Mouse (Mus musculus): ENCODE results near the gene Grin2d. TPM values are rescaled to one million over a fixed set of nuclear protein-coding genes. Genes with fewer than 3 reads are reported as not detected.
A peak's percentile ranks its signal among the peaks of the same experiment; 100 is the strongest.

The Grin2d gene
- polyA plus RNA-seq, 1 experiment, result 0.34 TPM

GRCm38 (mm10) chr7:45917926-45918325, 39.7 kb upstream of the Grin2d start:
- Histone ChIP-seq H3K27ac (ENCODE audit: insufficient read depth, low read depth, low read length) (no peak overlapping the region), H3K4me1 (ENCODE audit: control insufficient read depth, insufficient read depth, low read length) (peaks cover 26% of the 10 kb centered on the region), H3K4me3 (ENCODE audit: insufficient read depth, low read length) (no peak overlapping the region)
- no peak for TF ChIP-seq POLR2A (IDR thresholded peaks at IDR 0.05; ENCODE audit: borderline replicate concordance, low read depth, low read length)
- TF ChIP-seq CTCF (IDR thresholded peaks at IDR 0.05; ENCODE audit: low read depth, low read length), result no peak

- peaks cover 20% of the 10 kb centered on the region for H3K4me1 ChIP-seq (ENCODE audit: control insufficient read depth, insufficient read depth, low read length)
Measured at GRCm38 (mm10) chr7:45917004-45917704, 39.0 kb upstream of the Grin2d start.

GRCm38 (mm10) chr7:45916056-45917003, 38.2 kb upstream of the Grin2d start:
- Histone ChIP-seq H3K4me3 (ENCODE audit: insufficient read depth, low read length) (no peak overlapping the region), H3K4me1 (ENCODE audit: control insufficient read depth, insufficient read depth, low read length) (peaks cover 12% of the 10 kb centered on the region), H3K27ac (ENCODE audit: insufficient read depth, low read depth, low read length) (no peak overlapping the region)
- no peak for TF ChIP-seq POLR2A (IDR thresholded peaks at IDR 0.05; ENCODE audit: borderline replicate concordance, low read depth, low read length)

More at GRCm38 (mm10) chr7:45917004-45917704, 39.0 kb upstream of the Grin2d start:
- TF ChIP-seq CTCF (IDR thresholded peaks at IDR 0.05; ENCODE audit: low read depth, low read length), result no peak
- TF ChIP-seq POLR2A (IDR thresholded peaks at IDR 0.05; ENCODE audit: borderline replicate concordance, low read depth, low read length), result no peak
- no peak overlapping the region for H3K4me3 ChIP-seq (ENCODE audit: insufficient read depth, low read length)
- no peak overlapping the region for H3K27ac ChIP-seq (ENCODE audit: insufficient read depth, low read depth, low read length)

- Histone ChIP-seq H3K4me3 (ENCODE audit: insufficient read depth, low read length) (no peak overlapping the region), H3K4me1 (ENCODE audit: control insufficient read depth, insufficient read depth, low read length) (peaks cover 12% of the 10 kb centered on the region), H3K27ac (ENCODE audit: insufficient read depth, low read depth, low read length) (no peak overlapping the region)
- TF ChIP-seq CTCF (IDR thresholded peaks at IDR 0.05; ENCODE audit: low read depth, low read length) (no peak), POLR2A (IDR thresholded peaks at IDR 0.05; ENCODE audit: borderline replicate concordance, low read depth, low read length) (no peak)
Measured at GRCm38 (mm10) chr7:45915011-45915410, 36.8 kb upstream of the Grin2d start.

GRCm38 (mm10) chr7:45914067-45914466, 35.9 kb upstream of the Grin2d start:
- H3K4me1 ChIP-seq (ENCODE audit: control insufficient read depth, insufficient read depth, low read length), result peaks cover 19% of the 10 kb centered on the region
- H3K4me3 ChIP-seq (ENCODE audit: insufficient read depth, low read length), result no peak overlapping the region
- TF ChIP-seq CTCF (IDR thresholded peaks at IDR 0.05; ENCODE audit: low read depth, low read length), result no peak
- TF ChIP-seq POLR2A (IDR thresholded peaks at IDR 0.05; ENCODE audit: borderline replicate concordance, low read depth, low read length), result no peak
- H3K27ac ChIP-seq (ENCODE audit: insufficient read depth, low read depth, low read length), result no peak overlapping the region

GRCm38 (mm10) chr7:45909145-45909544, 31.0 kb upstream of the Grin2d start:
- Histone ChIP-seq H3K4me1 (ENCODE audit: control insufficient read depth, insufficient read depth, low read length) (peaks cover 21% of the 10 kb centered on the region), H3K27ac (ENCODE audit: insufficient read depth, low read depth, low read length) (no peak overlapping the region), H3K4me3 (ENCODE audit: insufficient read depth, low read length) (no peak overlapping the region)
- no peak for TF ChIP-seq CTCF (IDR thresholded peaks at IDR 0.05; ENCODE audit: low read depth, low read length)
- TF ChIP-seq POLR2A (IDR thresholded peaks at IDR 0.05; ENCODE audit: borderline replicate concordance, low read depth, low read length), result no peak

- Histone ChIP-seq H3K4me3 (ENCODE audit: insufficient read depth, low read length) (no peak overlapping the region), H3K27ac (ENCODE audit: insufficient read depth, low read depth, low read length) (peak overlapping the region; percentile 35; the same call in 1 of the 2 replicates), H3K4me1 (ENCODE audit: control insufficient read depth, insufficient read depth, low read length) (peaks cover 21% of the 10 kb centered on the region)
- TF ChIP-seq POLR2A (IDR thresholded peaks at IDR 0.05; ENCODE audit: borderline replicate concordance, low read depth, low read length) (no peak), CTCF (IDR thresholded peaks at IDR 0.05; ENCODE audit: low read depth, low read length) (no peak)
Measured at GRCm38 (mm10) chr7:45908384-45908783, 30.2 kb upstream of the Grin2d start.

- TF ChIP-seq CTCF (IDR thresholded peaks at IDR 0.05; ENCODE audit: low read depth, low read length) (no peak), POLR2A (IDR thresholded peaks at IDR 0.05; ENCODE audit: borderline replicate concordance, low read depth, low read length) (no peak)
- no peak overlapping the region for H3K27ac ChIP-seq (ENCODE audit: insufficient read depth, low read depth, low read length)
- H3K4me1 ChIP-seq (ENCODE audit: control insufficient read depth, insufficient read depth, low read length), result peaks cover 21% of the 10 kb centered on the region
- no peak overlapping the region for H3K4me3 ChIP-seq (ENCODE audit: insufficient read depth, low read length)
Measured at GRCm38 (mm10) chr7:45906622-45907021, 28.4 kb upstream of the Grin2d start.

- no peak overlapping the region for H3K4me3 ChIP-seq (ENCODE audit: insufficient read depth, low read length)
- H3K4me1 ChIP-seq (ENCODE audit: control insufficient read depth, insufficient read depth, low read length), result 0 out of 2 replicates have a peak, but pooled peaks cover 3% of the 10 kb centered on the region
- no peak overlapping the region for H3K27ac ChIP-seq (ENCODE audit: insufficient read depth, low read depth, low read length)
- TF ChIP-seq CTCF (IDR thresholded peaks at IDR 0.05; ENCODE audit: low read depth, low read length) (no peak), POLR2A (IDR thresholded peaks at IDR 0.05; ENCODE audit: borderline replicate concordance, low read depth, low read length) (no peak)
Measured at GRCm38 (mm10) chr7:45902481-45903002, 24.4 kb upstream of the Grin2d start.

All from bone marrow macrophage, adult 2 months (primary cell).